Mouse (Mus musculus) heart, postnatal 0 days (tissue): ENCODE data around the gene Pde11a. TPM values are rescaled to one million over a fixed set of nuclear protein-coding genes. Genes with fewer than 3 reads are reported as not detected.

Experiments
- ATAC-seq: fragments of 200-750 bp; cut with Nextera tagmentation; 2 replicates; pipeline ENCODE4 v1.8.0; 2017; ENCODE audit warnings: low read depth, moderate number of reproducible peaks, moderate library complexity; ENCODE audit not compliant: insufficient read depth
- DNase-seq: peaks from one replicate; pipeline ENCODE4 v3.0.0-alpha.2; 2016; ENCODE audit warnings: low spot score
- H3K27ac ChIP-seq: fragments of 300-500 bp; sonication (generic); 2 replicates; pipeline ENCODE4 v1.5.1; 2014; ENCODE audit warnings: low read depth, mild to moderate bottlenecking
- H3K27me3 ChIP-seq: fragments of 300-500 bp; sonication (generic); 2 replicates; pipeline ENCODE4 v1.6.1; 2014; ENCODE audit warnings: low read length, mixed read lengths; ENCODE audit not compliant: control insufficient read depth, insufficient read depth
- H3K36me3 ChIP-seq: fragments of 300-500 bp; sonication (generic); replicated peaks from 2 replicates; pipeline ENCODE4 v1.6.1; 2014; ENCODE audit warnings: low read length, mixed read lengths; ENCODE audit not compliant: control insufficient read depth, insufficient read depth
- H3K4me1 ChIP-seq: fragments of 300-500 bp; sonication (generic); 2 replicates; pipeline ENCODE4 v1.6.1; 2014; ENCODE audit warnings: antibody characterized with exemption; ENCODE audit not compliant: control insufficient read depth, insufficient read depth
- H3K4me2 ChIP-seq: fragments of 300-500 bp; sonication (generic); 2 replicates; pipeline ENCODE4 v1.6.1; 2014; ENCODE audit warnings: low read depth, mild to moderate bottlenecking, low read length, moderate library complexity
- H3K4me3 ChIP-seq: fragments of 300-500 bp; sonication (generic); 2 replicates; pipeline ENCODE4 v1.5.1; 2014; ENCODE audit warnings: low read depth, low read length
- H3K9ac ChIP-seq: fragments of 300-500 bp; sonication (generic); replicated peaks from 2 replicates; pipeline ENCODE4 v1.6.1; 2014; ENCODE audit warnings: low read depth, low read length, mixed read lengths
- H3K9me3 ChIP-seq: fragments of 300-500 bp; sonication (generic); replicated peaks from 2 replicates; pipeline ENCODE4 v1.6.1; 2016; ENCODE audit warnings: low read length; ENCODE audit not compliant: control insufficient read depth
- CTCF ChIP-seq: IDR thresholded peaks from 2 replicates; pipeline ENCODE4 v1.5.1; 2016; ENCODE audit warnings: antibody characterized with exemption, control low read depth, low read depth
- EP300 ChIP-seq: IDR thresholded peaks from 2 replicates; pipeline ENCODE4 v1.6.1; 2016; ENCODE audit warnings: antibody characterized with exemption, low read depth
- WGBS: fragments of 180-500 bp; shearing (Covaris S2); extraction: QIAGEN DNeasy Blood & Tissue Kit; methylation state at CpG from one replicate; pipeline ENCODE4 v1.1.7; 2014; 5-methylcytosine and 5-hydroxymethylcytosine counted together
- polyA plus RNA-seq: library from polyadenylated mRNA; unstranded; fragments of >200 nt; fragmentation: Nextera tagmentation; extraction: Ambion mirVana; gene quantifications from 2 replicates; pipeline ENCODE4 v1.2.1, GENCODE M21; 2015
- total RNA-seq: library from RNA; depleted of rRNA; stranded (reverse); fragments of >200 nt; gene quantifications from 2 replicates; pipeline ENCODE4 v1.2.3, GENCODE M21; 2014; ENCODE audit warnings: low replicate concordance

Pde11a gene
- total and polyA plus RNA-seq, 2 experiments from 2014 or later = 0.05 TPM; not detected in 1

DNA sequence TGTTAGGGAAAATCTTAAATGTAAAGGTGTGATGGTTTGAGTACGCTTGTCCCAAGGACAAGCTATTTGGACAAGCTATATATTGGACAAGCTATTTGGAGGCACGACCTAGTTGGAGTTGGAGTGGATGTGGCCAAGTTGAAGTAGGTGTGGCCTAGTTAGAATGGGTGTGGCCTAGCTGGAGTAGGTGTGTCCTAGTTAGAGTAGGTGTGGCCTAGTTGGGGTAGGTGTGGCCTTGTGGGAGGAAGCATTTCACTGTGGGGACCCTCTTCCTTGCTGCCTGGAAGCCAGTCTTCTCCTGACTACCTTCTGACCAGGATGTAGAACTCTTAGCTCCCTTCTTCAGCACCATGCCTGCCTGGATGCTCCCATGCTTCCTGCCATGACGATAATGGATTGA is 50.9 kb downstream of the Pde11a start:
- H3K9me3 ChIP-seq = no peaks in the 10 kb centered on the region
- no peak overlapping the region for H3K4me3 ChIP-seq
- no peak for TF ChIP-seq CTCF
- TF ChIP-seq EP300 = no peak
- H3K4me1 ChIP-seq = no peaks in the 10 kb centered on the region; the same call in 1 of the 2 replicates
- no peaks in the 10 kb centered on the region for H3K36me3 ChIP-seq
- no peak for ATAC-seq
- H3K4me2 ChIP-seq = no peak overlapping the region
- 86% methylated on average over 3 of the region's 3 CpGs for WGBS
- H3K27me3 ChIP-seq = no peaks in the 10 kb centered on the region
- H3K27ac ChIP-seq = no peak overlapping the region
- no peak overlapping the region for H3K9ac ChIP-seq
- DNase-seq = no peak

DNA sequence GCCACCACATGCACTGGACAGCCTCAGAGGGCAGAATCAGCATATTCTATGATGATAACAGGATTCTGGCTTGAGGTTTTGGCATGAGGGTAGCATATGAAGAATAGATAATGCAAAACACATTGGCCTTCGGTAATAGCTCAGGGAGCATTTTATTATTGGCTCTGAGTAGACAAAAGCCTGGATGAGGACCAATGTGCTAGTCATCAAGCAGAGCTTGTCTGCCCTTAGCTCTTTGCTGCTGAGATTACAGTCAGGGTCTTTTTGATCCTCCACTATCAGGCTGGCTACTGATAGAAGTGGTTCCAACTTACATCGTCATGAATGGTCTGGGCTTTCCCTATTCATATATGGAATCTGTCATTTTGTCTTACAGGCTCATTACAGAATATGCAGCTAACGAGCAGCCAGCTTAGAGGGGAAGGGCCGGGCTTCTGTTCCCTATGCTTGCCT is 52.3 kb downstream of the Pde11a start:
- Histone ChIP-seq H3K9me3 (no peaks in the 10 kb centered on the region), H3K9ac (no peak overlapping the region), H3K27me3 (no peaks in the 10 kb centered on the region), H3K36me3 (no peaks in the 10 kb centered on the region), H3K4me3 (no peak overlapping the region), H3K27ac (peak overlapping the region; percentile 32), H3K4me2 (no peak overlapping the region), H3K4me1 (no peaks in the 10 kb centered on the region; the same call in 1 of the 2 replicates)
- ATAC-seq (peak; percentile 44), DNase-seq (peak; percentile 20)
- TF ChIP-seq CTCF = no peak
- no peak for TF ChIP-seq EP300
- 28% methylated on average over 4 of the region's 4 CpGs for WGBS

DNA sequence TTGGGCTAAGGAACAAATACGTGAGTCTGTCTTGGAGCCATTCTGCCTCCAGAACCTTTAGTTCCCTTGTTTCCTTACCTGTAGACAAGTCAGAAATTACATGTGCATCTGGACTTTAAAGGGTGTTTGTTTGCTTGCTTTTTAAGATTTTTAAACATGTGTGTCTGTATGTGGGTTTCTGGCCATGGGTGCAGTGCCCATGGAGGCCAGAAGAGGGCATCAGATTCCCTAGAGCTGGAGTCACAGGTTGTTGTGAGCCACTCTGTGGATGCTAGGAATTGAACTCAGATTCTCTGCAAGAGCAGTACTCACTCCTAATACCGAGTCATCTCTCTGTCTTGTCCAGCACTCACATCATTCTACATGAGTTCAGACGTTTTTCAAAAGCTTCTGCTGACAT is 53.4 kb downstream of the Pde11a start:
- WGBS = 74% methylated on average over 3 of the region's 3 CpGs
- H3K4me2 ChIP-seq = no peak overlapping the region
- DNase-seq = no peak

DNA sequence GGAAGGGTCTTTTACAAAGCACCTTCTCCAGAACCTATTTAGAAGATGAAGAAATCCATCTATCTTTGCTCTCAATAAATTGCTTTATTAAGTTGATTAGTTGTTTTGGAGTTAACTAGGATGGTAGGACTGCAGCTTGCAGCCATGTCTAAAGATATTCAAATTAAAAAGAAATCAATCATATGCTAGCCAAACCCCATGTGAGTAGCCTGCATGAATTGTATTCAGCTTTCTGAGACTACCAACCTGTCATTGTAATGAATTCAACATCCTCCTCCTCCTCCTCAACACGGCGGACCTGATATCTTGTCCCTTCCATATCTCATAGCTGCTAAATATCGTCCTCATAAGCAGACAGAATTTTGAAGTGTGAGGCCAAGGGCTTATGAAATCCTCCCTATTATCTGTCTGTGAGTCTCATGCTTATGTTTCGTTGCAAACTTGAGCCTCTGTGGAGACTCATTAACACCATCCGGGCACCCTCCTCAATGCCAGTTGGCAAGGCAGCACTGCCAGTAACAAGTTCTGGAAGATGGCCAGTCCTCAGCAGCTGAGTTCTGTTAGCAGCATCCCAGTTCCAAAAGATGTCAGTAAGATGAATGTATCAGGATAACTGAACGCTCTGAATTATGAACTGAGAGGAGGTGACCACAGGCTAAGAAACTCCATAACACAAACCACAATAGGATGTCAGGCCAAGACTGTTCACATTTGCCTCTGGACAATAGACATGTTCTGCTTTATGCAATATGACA is 55.0 kb downstream of the Pde11a start:
- DNase-seq (no peak), ATAC-seq (no peak)
- WGBS = 46% methylated on average over 6 of the region's 6 CpGs
- Histone ChIP-seq H3K9me3 (no peaks in the 10 kb centered on the region), H3K4me3 (no peak overlapping the region), H3K36me3 (no peaks in the 10 kb centered on the region), H3K9ac (no peak overlapping the region), H3K27me3 (no peaks in the 10 kb centered on the region), H3K4me2 (no peak overlapping the region), H3K27ac (no peak overlapping the region), H3K4me1 (no peaks in the 10 kb centered on the region; the same call in 1 of the 2 replicates)
- TF ChIP-seq CTCF (no peak), EP300 (no peak)

More for the DNA sequence above, 53.4 kb downstream of the Pde11a start:
- no peak overlapping the region for H3K9ac ChIP-seq
- TF ChIP-seq EP300 (no peak), CTCF (no peak)
- no peaks in the 10 kb centered on the region; the same call in 1 of the 2 replicates for H3K4me1 ChIP-seq
- H3K27ac ChIP-seq = no peak overlapping the region
- no peaks in the 10 kb centered on the region for H3K36me3 ChIP-seq
- H3K27me3 ChIP-seq = no peaks in the 10 kb centered on the region
- no peak for ATAC-seq
- H3K4me3 ChIP-seq = no peak overlapping the region
- H3K9me3 ChIP-seq = no peaks in the 10 kb centered on the region

DNA sequence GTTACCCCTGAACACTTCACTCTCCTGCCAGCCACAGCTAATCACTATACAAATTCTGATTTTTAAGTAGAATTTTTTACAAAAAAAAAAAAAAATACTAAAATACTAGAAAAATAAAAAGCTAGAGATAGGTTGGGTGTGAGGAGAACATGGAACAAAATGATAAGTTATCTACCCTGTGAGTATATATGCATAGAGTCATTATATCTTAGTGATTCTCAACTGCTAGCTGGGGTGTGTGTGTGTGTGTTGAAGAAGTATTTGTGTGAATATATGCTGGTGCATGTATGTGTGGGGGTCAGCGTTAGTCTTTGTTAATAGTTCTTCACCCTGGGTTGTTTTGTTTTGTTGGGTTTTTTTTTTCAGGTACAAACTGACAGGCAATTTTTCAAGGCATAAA is 69.1 kb downstream of the Pde11a start:
- H3K4me2 ChIP-seq = no peak overlapping the region
- H3K36me3 ChIP-seq = no peaks in the 10 kb centered on the region
- 84% methylated on average over 1 of the region's 1 CpGs for WGBS
- no peaks in the 10 kb centered on the region for H3K9me3 ChIP-seq
- H3K9ac ChIP-seq = no peak overlapping the region
- H3K27me3 ChIP-seq = no peaks in the 10 kb centered on the region
- ATAC-seq (no peak), DNase-seq (no peak)
- H3K4me3 ChIP-seq = no peak overlapping the region
- no peaks in the 10 kb centered on the region for H3K4me1 ChIP-seq
- TF ChIP-seq CTCF (no peak), EP300 (no peak)
- no peak overlapping the region for H3K27ac ChIP-seq
